Mouse (Mus musculus): Measurements from ENCODE around the gene Hnf1b.

Gene Hnf1b

GRCm38 (mm10) chr11:83849529-83850335 is at the start of gene Hnf1b:
Gene Hnf1b (plus strand): TSS chr11:83850063.
- peak; percentile 4 for DNase-seq

- no peak for DNase-seq
Measured at GRCm38 (mm10) chr11:83802166-83802565, 47.7 kb upstream of the Hnf1b start.

GRCm38 (mm10) chr11:83802581-83802980 is 47.3 kb upstream of the Hnf1b start:
- DNase-seq: no peak

GRCm38 (mm10) chr11:83810441-83810840 is 39.4 kb upstream of the Hnf1b start:
- no peak for DNase-seq

DNA sequence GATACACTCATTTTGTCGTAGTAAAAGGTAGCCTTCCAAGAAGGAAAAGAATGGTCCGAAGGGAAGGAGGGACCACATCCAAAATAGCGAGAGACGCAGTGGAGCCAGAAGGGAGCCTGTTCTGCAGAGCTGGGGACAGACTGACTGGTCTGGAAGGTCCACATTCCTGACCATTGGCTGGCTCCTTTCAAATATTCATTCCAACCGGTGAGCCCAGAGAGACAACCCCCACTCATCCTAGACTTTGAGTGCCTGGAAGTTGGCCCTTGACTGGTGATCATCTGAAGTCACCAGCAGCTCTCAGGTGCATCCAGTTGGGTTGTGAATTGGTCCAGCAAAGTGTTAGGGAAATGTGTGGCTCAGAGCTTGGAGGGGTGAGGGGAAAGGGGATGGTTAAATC is 34.7 kb upstream of the Hnf1b start:
- no peak for DNase-seq

GRCm38 (mm10) chr11:83815628-83816027 is 34.2 kb upstream of the Hnf1b start:
- peak; percentile 45 for DNase-seq

DNA sequence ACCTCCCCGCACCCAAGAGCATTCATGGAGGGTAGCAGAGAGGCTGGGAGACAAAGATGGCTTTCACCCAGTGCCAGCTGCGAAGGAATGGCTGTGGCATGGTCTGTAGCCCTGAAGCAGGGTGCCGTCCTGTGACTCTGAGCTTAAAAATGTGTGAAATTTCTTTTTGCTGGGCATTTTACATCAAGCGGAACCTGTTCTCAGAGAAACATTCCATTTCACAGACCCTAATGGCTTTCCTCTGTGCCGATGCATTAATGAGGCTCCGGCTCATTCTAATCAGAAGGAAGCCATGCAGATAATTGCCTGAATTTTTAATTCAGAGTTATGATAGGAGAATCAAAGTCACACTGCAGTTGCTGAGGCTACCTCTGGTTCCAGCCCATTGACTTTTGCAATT is 32.8 kb upstream of the Hnf1b start:
- no peak for DNase-seq

- DNase-seq: no peak
Measured at GRCm38 (mm10) chr11:83817994-83818393, 31.9 kb upstream of the Hnf1b start.

DNA sequence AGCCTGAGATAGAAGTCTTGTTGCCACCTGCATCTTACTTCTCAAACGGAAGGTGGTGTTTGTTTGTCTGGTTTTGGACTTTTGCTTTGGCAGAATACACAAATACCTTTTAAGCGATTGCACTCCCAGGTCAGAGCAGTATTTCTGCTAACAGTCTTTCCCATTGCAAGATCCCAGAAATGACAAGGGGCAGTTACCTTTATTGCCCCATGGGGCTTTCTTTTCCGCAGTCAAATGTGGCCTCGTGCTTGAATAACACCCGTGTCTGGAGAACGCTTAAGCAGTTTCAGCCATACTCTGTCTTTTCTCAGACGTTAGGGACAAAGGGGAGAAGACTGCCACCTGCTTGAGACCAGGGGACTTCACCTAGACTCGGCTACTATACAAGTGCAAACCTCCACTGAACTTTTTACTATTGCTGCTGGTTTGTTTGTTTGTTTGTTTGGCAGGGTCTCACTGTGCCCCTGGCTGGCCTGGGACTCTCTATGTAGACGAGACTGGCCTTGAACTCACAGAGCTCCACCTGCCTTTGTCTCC is 31.2 kb upstream of the Hnf1b start:
- no peak for DNase-seq

DNA sequence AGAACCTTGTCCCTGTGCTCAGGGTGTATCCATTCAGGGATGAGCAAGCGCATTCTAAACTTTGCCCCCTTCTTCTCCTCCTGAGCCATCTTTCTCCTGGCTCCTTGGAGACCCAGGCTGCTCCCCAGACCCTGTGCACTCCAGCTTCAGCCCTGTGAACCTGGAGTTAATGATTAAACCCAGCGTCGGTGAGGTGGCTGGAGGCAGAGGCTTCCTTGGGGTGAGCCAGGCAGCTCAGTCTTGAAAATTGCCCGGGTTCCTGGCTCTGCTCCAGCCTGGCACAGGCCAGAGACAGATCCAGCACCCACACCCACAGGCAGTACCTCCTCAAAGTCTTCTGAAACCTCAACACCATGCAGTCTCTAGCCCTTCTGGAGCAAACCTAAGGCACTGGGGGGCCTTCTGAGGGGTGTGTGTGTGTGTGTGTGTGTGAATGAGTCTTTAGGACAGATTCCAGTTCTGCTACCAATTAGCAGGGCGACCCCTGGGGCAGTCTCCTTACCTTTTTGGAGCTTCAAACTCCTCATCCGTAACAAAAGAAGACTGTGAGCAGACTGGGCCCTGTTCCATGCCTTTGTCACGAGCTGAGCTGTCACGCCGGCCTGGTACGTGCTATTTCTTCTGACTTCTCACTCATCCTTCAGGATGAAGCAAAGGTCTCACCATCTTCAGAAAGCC is 29.9 kb upstream of the Hnf1b start:
- no peak for DNase-seq

- DNase-seq: no peak
Measured at GRCm38 (mm10) chr11:83826142-83826541, 23.7 kb upstream of the Hnf1b start.

DNA sequence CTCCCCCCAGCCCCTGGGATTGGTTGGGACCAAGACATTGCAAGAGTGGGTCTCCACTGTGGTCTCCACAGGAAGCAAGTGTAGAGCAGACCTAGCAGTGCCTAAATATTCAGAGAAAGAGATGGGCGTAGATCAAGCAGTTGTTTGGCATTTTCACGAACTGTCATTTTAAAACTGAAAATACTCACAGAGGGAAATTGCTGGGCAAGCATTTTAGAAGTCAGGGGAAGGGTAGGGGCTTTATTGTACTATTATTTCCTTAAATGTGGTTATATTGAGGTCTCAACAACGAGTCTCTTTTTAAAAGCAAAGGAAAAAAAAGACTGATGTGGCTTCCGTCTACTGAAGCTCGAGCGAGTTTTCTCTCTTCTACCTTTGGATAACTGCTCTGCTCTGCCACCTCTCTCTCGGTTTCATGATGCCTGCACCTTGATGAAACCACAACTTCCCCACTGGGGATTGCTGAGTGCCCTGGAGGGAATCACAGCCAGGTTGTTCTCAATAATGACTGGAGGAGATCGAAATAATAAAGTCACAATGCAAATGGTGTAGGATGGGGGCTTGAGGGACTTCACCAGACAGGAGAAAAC is 21.2 kb upstream of the Hnf1b start:
- DNase-seq: no peak

DNA sequence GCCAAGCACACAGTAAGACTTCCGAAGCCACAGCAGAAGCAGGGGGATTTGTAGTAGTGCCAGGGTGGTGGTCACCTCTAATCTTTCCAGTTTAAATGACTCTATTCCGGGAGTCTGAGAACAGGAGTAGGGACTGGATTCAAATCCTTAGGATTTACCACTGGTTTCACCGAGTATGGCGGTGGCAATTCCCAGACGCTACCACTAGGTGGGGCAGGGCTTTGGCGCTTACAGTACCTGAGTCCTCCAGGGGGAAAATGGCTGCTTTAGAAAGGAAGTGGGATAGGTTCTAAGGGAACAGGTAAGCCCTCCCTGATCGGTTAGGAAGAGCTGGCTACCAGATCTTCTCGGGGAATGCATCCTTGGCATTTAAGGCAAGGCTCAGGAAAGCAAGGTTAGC is 17.5 kb upstream of the Hnf1b start:
- DNase-seq: peak; percentile 9

DNA sequence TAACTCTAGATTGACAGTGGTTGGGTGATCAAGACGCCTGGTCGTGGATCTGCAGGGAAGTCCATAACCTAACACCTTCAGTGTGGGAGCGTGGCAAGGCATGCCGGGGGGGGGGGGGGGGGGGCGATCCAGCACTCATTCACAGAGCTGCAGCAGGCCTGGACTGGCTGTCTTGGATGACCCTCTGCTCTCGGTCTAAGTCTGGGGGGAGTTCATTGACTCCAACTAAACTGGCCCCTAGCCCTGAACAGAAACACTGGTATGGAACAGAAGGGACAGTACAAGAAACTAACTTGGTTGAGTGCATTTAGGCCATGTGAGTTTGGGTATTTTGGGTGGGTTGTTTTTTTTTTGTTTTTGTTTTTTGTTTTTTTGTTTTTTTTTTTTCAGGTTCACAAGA is 16.3 kb upstream of the Hnf1b start:
- no peak for DNase-seq

DNA sequence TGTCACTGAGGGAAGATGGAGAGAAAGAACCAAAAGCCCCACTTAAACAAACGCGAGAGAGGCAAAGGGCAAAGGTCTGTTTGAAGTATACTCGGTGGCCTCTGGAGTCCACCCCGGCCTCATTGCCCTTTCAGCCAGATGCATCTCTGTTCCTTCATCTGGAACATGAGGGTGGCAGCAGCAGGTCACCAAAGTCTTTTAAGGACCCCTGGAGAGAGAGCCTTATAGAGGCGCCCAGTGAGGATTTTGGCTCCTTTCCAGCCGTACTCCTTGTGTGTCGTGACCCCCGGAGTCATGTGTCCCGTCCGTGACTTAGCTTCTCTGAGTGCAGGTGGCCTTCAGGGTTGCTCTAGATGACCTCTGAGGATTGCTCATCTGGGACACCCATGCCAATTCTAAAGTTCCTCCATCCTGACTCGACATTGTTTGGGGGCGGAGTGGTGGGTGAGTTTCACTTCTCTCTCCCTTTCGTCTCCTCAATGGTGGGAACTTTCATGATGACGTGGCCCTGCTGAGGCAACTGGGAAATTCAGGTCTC is 15.8 kb upstream of the Hnf1b start:
- no peak for DNase-seq

- no peak for DNase-seq
Measured at GRCm38 (mm10) chr11:83839451-83839850, 10.4 kb upstream of the Hnf1b start.

GRCm38 (mm10) chr11:83843534-83843933 is 6.3 kb upstream of the Hnf1b start:
- DNase-seq: no peak

GRCm38 (mm10) chr11:83850586-83851272 is 866 bp downstream of the Hnf1b start:
- DNase-seq: no peak

DNA sequence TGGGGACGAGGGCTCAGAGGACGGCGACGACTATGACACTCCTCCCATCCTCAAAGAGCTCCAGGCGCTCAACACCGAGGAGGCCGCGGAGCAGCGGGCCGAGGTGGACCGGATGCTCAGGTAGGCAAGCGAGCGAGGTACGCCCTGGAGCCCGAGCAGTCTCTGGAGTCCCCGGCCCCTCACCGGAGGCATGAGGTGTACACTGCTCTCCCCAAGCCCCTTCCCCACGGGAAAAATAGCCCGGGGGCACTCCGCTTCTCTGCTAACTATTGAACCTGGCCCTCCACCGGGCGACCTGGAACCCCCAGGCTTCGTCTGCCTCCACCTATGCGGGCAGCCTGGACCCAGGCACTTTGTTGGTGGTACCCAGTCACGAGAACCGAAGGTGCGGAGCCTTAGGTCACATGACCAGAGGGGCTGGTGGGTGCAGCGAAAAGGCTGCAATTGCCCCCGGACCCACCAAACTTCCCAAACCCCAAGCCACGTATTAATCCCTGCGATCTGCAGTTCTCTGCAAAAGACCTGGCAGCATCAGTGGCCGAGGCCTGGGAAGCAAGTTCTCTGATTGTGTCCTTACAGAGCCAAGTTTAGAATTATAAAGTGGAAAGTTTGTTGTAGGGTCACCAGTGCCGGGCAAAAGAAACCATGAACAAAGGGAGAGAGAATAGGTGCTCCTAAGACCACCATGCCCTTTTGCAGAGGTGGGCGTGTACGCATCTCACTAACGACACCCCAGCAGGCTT is 1.6 kb downstream of the Hnf1b start:
- peak; percentile 3 for DNase-seq

GRCm38 (mm10) chr11:83852016-83852355 is 2.1 kb downstream of the Hnf1b start:
- no peak for DNase-seq

DNA sequence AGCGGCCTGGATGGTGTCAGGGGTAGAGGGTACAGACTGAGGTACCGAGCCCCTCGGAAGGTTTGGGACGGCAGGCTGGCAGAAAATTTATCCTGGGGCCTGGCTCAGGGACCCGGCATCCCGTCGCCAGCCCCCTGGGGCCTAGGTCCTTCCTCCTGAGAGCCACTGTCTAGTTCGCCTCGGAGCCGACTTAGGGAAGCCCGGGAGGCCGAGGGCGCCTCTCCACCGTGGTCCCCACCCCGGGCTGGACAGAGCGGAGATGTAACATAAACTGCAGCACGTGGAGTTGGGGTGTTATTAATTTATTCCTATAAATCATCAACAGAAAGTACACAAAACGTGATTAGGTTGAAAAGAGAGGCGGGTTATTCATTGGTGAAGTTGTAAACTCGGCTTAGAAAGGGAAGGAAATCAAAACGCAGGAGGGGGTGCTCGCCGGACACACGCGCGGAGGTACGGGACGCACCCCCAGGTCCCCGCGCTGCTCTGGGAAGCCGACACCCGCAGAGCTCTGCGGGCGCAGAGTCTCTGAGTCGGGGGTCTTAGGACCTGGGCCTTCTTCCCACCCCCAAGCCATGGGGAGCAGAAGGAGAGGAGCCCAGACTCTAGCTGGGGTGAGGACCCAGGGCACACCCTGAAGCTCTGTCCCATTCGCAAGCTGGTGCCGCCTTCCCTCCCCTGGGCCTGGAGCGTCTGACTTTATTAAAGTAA is 2.8 kb downstream of the Hnf1b start:
- peak; percentile 5 for DNase-seq
